Mouse (Mus musculus) forebrain, embryonic 15.5 days (tissue): ENCODE measurements around the gene Usp45. TPM values are rescaled to one million over a fixed set of nuclear protein-coding genes. Genes with fewer than 3 reads are reported as not detected.

Source experiments
- ATAC-seq: fragments of 200-750 bp; cut with Nextera tagmentation; replicated peaks from 2 replicates; pipeline ENCODE4 v1.8.0; 2017; ENCODE audit warnings: mild to moderate bottlenecking, moderate TSS enrichment, moderate library complexity
- H3K27ac ChIP-seq: fragments of 300-500 bp; sonication (generic); replicated peaks from 2 replicates; pipeline ENCODE4 v1.5.1; 2015; ENCODE audit warnings: mild to moderate bottlenecking, inconsistent platforms
- H3K27me3 ChIP-seq: fragments of 300-500 bp; sonication (generic); 2 replicates; pipeline ENCODE4 v1.6.1; 2015; ENCODE audit warnings: inconsistent platforms
- H3K36me3 ChIP-seq: fragments of 300-500 bp; sonication (generic); 2 replicates; pipeline ENCODE4 v1.6.1; 2015; ENCODE audit warnings: mild to moderate bottlenecking, inconsistent platforms
- H3K4me1 ChIP-seq: fragments of 300-500 bp; sonication (generic); 2 replicates; pipeline ENCODE4 v1.6.1; 2015; ENCODE audit warnings: inconsistent platforms
- H3K4me2 ChIP-seq: fragments of 300-500 bp; sonication (generic); replicated peaks from 2 replicates; pipeline ENCODE4 v1.6.1; 2015; ENCODE audit warnings: mild to moderate bottlenecking, inconsistent platforms
- H3K4me3 ChIP-seq: fragments of 300-500 bp; sonication (generic); 2 replicates; pipeline ENCODE4 v1.5.1; 2015; ENCODE audit warnings: mild to moderate bottlenecking, inconsistent platforms
- H3K9ac ChIP-seq: fragments of 300-500 bp; sonication (generic); replicated peaks from 2 replicates; pipeline ENCODE4 v1.6.1; 2015; ENCODE audit warnings: mild to moderate bottlenecking, inconsistent platforms
- H3K9me3 ChIP-seq: fragments of 300-500 bp; sonication (generic); 2 replicates; pipeline ENCODE4 v1.6.1; 2016; ENCODE audit warnings: inconsistent platforms
- WGBS: fragments of 180-500 bp; shearing (Covaris S2); methylation state at CpG from one replicate; pipeline ENCODE4 v1.1.7; 2015; ENCODE audit warnings: mixed read lengths; 5-methylcytosine and 5-hydroxymethylcytosine counted together
- polyA plus RNA-seq: library from polyadenylated mRNA; unstranded; fragments of >200 nt; fragmentation: Nextera tagmentation; extraction: Ambion mirVana; gene quantifications from 2 replicates; pipeline ENCODE4 v1.2.1, GENCODE M21; 2015

Usp45 gene
- polyA plus RNA-seq, 1 experiment from 2014 or later: 8.8 TPM

DNA sequence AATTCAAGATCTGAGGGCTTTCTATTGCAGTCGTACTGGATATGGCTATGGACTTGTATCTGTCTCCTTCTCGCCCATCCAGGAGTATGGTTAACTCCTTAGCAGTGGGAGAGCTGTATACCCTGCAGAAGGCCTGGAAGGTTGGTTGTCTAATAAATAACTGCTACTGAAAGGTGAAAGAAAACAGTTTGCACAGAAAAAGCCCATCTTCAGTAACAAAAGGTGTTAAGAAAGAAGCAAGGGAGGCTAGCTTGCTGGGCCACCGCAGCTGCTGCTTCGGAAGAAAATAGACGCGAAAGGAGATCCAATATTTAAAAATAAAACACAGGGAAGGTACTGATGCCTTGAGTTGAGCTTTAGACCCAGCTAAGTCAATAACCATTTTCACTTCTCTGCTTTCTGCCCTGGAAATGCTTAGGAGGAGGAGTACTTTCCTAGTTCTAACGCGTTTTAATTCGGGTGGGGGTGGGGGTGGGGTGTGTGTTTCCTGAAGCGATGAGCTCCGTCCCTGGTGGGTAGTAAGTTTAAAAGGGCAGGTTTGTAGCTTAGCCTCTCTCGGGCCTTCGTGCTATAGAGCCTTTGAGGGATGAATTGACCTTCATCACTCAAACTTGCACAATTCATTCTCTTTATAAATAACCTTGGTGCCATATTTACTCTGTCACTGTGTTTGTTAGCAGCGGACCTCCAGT is 639 bp upstream of the Usp45 start:
- Histone ChIP-seq H3K9ac (peak overlapping the region; percentile 70), H3K27ac (peak overlapping the region; percentile 33; the same call in 1 of the 2 replicates), H3K27me3 (no peaks in the 10 kb centered on the region), H3K4me3 (peak overlapping the region; percentile 77), H3K4me2 (peak overlapping the region; percentile 72), H3K9me3 (no peaks in the 10 kb centered on the region), H3K36me3 (no peaks in the 10 kb centered on the region), H3K4me1 (peaks cover 10% of the 10 kb centered on the region)
- peak; percentile 33; the same call in 1 of the 2 replicates for ATAC-seq
- WGBS: 18% methylated on average over 14 of the region's 14 CpGs

DNA sequence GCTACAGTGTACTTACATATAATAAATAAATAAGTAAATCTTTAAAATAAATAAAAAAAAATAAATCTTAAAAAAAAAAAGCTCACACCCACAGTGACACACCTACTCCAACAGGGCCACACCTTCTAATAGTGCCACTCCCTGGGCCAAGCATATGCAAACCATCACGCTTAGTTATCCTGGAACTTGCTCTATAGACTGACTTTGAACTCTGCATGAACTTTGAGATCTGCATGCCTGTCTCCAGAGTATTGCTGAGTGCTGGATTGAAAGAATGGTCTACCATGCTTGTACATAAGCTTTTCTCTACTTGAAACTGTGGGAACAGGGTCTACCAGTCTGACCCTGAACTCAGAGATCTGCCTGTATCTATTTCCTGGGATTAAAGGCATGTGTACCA is 4.1 kb downstream of the Usp45 start:
- no peak overlapping the region for H3K4me2 ChIP-seq
- 0 out of 2 replicates have a peak, but pooled peaks cover 5% of the 10 kb centered on the region for H3K4me1 ChIP-seq
- no peak overlapping the region for H3K27ac ChIP-seq
- no peaks in the 10 kb centered on the region for H3K9me3 ChIP-seq
- no peaks in the 10 kb centered on the region for H3K27me3 ChIP-seq
- 91% methylated on average over 1 of the region's 1 CpGs for WGBS
- no peak overlapping the region for H3K9ac ChIP-seq
- no peak overlapping the region for H3K4me3 ChIP-seq
- H3K36me3 ChIP-seq: no peaks in the 10 kb centered on the region
- no peak for ATAC-seq

GRCm38 (mm10) chr4:21772306-21772705 is 5.3 kb downstream of the Usp45 start:
- no peak for ATAC-seq
- no peaks in the 10 kb centered on the region for H3K27me3 ChIP-seq
- peaks cover 9% of the 10 kb centered on the region; the same call in 1 of the 2 replicates for H3K4me1 ChIP-seq
- 100% methylated on average over 1 of the region's 1 CpGs for WGBS
- H3K27ac ChIP-seq: no peak overlapping the region
- no peaks in the 10 kb centered on the region for H3K9me3 ChIP-seq
- no peak overlapping the region for H3K9ac ChIP-seq
- no peak overlapping the region for H3K4me3 ChIP-seq
- no peak overlapping the region for H3K4me2 ChIP-seq
- no peaks in the 10 kb centered on the region for H3K36me3 ChIP-seq

GRCm38 (mm10) chr4:21776091-21776945 is 9.4 kb downstream of the Usp45 start:
- Histone ChIP-seq H3K4me2 (peak overlapping the region; percentile 54), H3K27me3 (no peaks in the 10 kb centered on the region), H3K9ac (peak overlapping the region; percentile 85), H3K36me3 (peaks cover 4% of the 10 kb centered on the region), H3K4me1 (peaks cover 15% of the 10 kb centered on the region; the same call in 1 of the 2 replicates), H3K27ac (peak overlapping the region; percentile 51), H3K9me3 (no peaks in the 10 kb centered on the region), H3K4me3 (peak overlapping the region; percentile 78)
- peak; percentile 98 for ATAC-seq
- under 1% methylated on average over 46 of the region's 46 CpGs for WGBS

- WGBS: 5% methylated on average over 9 of the region's 9 CpGs
- Histone ChIP-seq H3K27ac (no peak overlapping the region), H3K27me3 (no peaks in the 10 kb centered on the region), H3K9me3 (no peaks in the 10 kb centered on the region), H3K9ac (peak overlapping the region; percentile 85), H3K36me3 (peaks cover 10% of the 10 kb centered on the region), H3K4me3 (peak overlapping the region; percentile 78), H3K4me2 (peak overlapping the region; percentile 54), H3K4me1 (peaks cover 15% of the 10 kb centered on the region; the same call in 1 of the 2 replicates)
- ATAC-seq: no peak
These were observed 9.9 kb downstream of the Usp45 start for GRCm38 (mm10) chr4:21776946-21777265.

GRCm38 (mm10) chr4:21780816-21781726 is 14.1 kb downstream of the Usp45 start:
- Histone ChIP-seq H3K4me3 (no peak overlapping the region), H3K9me3 (no peaks in the 10 kb centered on the region), H3K4me2 (no peak overlapping the region), H3K9ac (no peak overlapping the region), H3K4me1 (peaks cover 12% of the 10 kb centered on the region; the same call in 1 of the 2 replicates), H3K27me3 (no peaks in the 10 kb centered on the region), H3K27ac (no peak overlapping the region), H3K36me3 (peaks cover 43% of the 10 kb centered on the region)
- no peak for ATAC-seq
- WGBS: 95% methylated on average over 12 of the region's 12 CpGs

DNA sequence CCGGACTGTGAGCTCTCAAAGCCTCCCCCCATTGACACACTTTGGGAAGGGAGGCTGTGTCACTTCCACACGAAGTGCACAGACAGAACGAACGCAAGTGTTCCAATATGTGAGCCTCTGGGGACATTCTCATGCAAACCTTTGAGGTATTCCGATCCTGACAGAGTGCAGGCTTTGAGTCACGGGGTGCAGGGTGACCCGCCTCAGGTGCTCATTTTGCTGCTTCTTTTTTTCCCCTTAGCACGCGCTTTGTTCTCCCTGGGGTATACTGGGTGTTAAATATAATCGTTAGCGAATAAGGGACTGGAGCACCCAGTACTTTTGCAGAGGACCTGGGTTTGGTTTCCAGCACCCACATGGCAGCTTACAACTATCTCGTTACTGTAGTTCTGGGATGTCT is 19.3 kb downstream of the Usp45 start:
- Histone ChIP-seq H3K36me3 (peaks cover 49% of the 10 kb centered on the region), H3K4me2 (no peak overlapping the region), H3K27ac (no peak overlapping the region), H3K4me1 (no peaks in the 10 kb centered on the region), H3K9me3 (no peaks in the 10 kb centered on the region), H3K27me3 (no peaks in the 10 kb centered on the region), H3K9ac (no peak overlapping the region), H3K4me3 (no peak overlapping the region)
- ATAC-seq: no peak
- 96% methylated on average over 12 of the region's 12 CpGs for WGBS

DNA sequence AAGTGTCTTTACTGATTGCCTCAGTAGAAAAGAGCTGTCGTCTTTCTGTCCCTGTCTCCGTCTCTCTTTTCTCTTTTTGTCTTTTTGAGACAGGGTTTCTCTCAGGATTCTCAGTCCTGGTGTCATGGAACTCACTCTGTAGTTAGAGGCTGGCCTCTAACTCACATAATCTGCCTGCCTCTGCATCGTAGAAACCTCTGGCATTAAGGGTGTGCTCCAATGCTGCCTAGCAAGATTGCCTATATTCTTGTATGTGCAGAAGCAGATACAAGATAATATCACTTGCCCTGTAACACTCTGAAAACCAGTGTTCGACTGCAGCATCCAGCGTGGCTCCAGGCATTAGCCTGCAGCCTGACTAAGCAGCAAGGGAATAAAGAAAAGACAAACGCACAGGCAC is 21.9 kb downstream of the Usp45 start:
- Histone ChIP-seq H3K4me1 (peaks cover 3% of the 10 kb centered on the region; the same call in 1 of the 2 replicates), H3K9me3 (no peaks in the 10 kb centered on the region), H3K27ac (no peak overlapping the region), H3K4me2 (no peak overlapping the region), H3K36me3 (peaks cover 34% of the 10 kb centered on the region), H3K4me3 (no peak overlapping the region), H3K27me3 (no peaks in the 10 kb centered on the region), H3K9ac (no peak overlapping the region)
- no peak for ATAC-seq
- 82% methylated on average over 6 of the region's 6 CpGs for WGBS

DNA sequence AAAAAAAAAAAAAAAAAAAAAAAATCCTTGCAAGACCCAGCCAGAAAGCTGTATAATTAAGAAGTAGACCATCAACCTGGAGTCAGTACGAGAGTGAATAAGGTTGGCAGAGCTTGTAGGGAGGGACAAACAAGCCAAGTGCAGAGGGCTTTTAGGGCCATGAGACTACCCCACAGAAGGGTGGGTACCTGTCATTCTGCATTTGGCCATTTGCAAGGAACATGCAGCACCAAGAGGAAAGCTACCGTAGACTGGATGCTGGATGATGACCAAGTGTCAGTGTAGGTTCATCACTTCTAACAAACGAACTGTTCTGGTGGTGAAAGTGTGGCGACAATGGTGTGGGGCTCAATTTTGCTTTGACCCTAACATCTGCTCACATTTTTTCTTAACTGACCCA is 22.9 kb downstream of the Usp45 start:
- WGBS: 88% methylated on average over 4 of the region's 4 CpGs
- Histone ChIP-seq H3K4me1 (peaks cover 3% of the 10 kb centered on the region; the same call in 1 of the 2 replicates), H3K9ac (no peak overlapping the region), H3K9me3 (no peaks in the 10 kb centered on the region), H3K27ac (no peak overlapping the region), H3K27me3 (no peaks in the 10 kb centered on the region), H3K36me3 (peaks cover 25% of the 10 kb centered on the region), H3K4me3 (no peak overlapping the region), H3K4me2 (no peak overlapping the region)
- no peak for ATAC-seq

DNA sequence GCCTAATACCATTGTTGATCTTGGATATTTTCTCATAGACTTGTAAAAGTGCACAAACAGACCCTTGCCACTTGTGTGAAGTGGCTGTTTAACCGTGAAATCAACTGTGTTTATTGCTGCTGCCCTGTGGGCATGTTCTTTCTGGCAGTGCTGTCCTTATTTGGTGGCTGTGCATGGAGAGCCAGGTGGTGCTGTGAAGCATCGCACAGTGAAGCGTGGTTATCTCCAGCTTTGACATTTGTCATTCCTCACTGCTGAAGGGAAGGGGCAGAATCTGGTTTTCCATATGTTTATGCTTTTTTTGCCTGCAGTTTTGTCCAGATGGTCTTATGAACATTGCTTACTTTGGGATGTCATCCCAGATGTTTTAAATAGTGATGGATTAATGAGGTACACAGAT is 26.7 kb downstream of the Usp45 start:
- H3K4me1 ChIP-seq: peaks cover 3% of the 10 kb centered on the region; the same call in 1 of the 2 replicates
- no peak overlapping the region for H3K4me2 ChIP-seq
- no peak overlapping the region for H3K4me3 ChIP-seq
- H3K36me3 ChIP-seq: peaks cover 7% of the 10 kb centered on the region
- no peaks in the 10 kb centered on the region for H3K27me3 ChIP-seq
- no peak overlapping the region for H3K9ac ChIP-seq
- ATAC-seq: no peak
- H3K27ac ChIP-seq: no peak overlapping the region
- H3K9me3 ChIP-seq: no peaks in the 10 kb centered on the region
- WGBS: 55% methylated on average over 3 of the region's 3 CpGs

GRCm38 (mm10) chr4:21801013-21801412 is 34.1 kb downstream of the Usp45 start:
- no peak overlapping the region for H3K4me3 ChIP-seq
- no peak overlapping the region for H3K4me2 ChIP-seq
- no peak overlapping the region for H3K9ac ChIP-seq
- H3K9me3 ChIP-seq: no peaks in the 10 kb centered on the region
- 88% methylated on average over 1 of the region's 1 CpGs for WGBS
- H3K27me3 ChIP-seq: no peaks in the 10 kb centered on the region
- no peak for ATAC-seq
- peaks cover 45% of the 10 kb centered on the region for H3K36me3 ChIP-seq
- H3K27ac ChIP-seq: no peak overlapping the region
- no peaks in the 10 kb centered on the region for H3K4me1 ChIP-seq
